Mouse (Mus musculus): Measurements from ENCODE around the gene Ctc1. TPM values are rescaled to one million over a fixed set of nuclear protein-coding genes. Genes with fewer than 3 reads are reported as not detected.

Gene Ctc1
- polyA plus RNA-seq, 1 experiment: 20.0 TPM

- Histone ChIP-seq H3K27me3 (ENCODE audit: control insufficient read depth, insufficient read depth, low read length) (no peaks in the 10 kb centered on the region), H3K36me3 (ENCODE audit: control insufficient read depth, insufficient read depth, low read length) (peaks cover 25% of the 10 kb centered on the region), H3K4me3 (ENCODE audit: low read depth, low read length) (no peak overlapping the region), H3K4me1 (ENCODE audit: control insufficient read depth, insufficient read depth, insufficient read length, low read length) (no peaks in the 10 kb centered on the region; the same call in 1 of the 2 replicates), H3K27ac (ENCODE audit: insufficient read depth, low read depth, low read length) (no peak overlapping the region)
- no peak for TF ChIP-seq CTCF (IDR thresholded peaks at IDR 0.05; ENCODE audit: extremely low read depth, insufficient read length, insufficient replicate concordance, low read depth, low read length)
These were observed 5.0 kb downstream of the Ctc1 start for GRCm38 (mm10) chr11:69020691-69021090.

- no peaks in the 10 kb centered on the region for H3K27me3 ChIP-seq (ENCODE audit: control insufficient read depth, insufficient read depth, low read length)
- no peak for TF ChIP-seq POLR2A (IDR thresholded peaks at IDR 0.05; ENCODE audit: low read depth, low read length)
- TF ChIP-seq CTCF (IDR thresholded peaks at IDR 0.05; ENCODE audit: extremely low read depth, insufficient read length, insufficient replicate concordance, low read depth, low read length): no peak
- H3K4me3 ChIP-seq (ENCODE audit: low read depth, low read length): no peak overlapping the region
- H3K4me1 ChIP-seq (ENCODE audit: control insufficient read depth, insufficient read depth, insufficient read length, low read length): no peaks in the 10 kb centered on the region
- peaks cover 55% of the 10 kb centered on the region for H3K36me3 ChIP-seq (ENCODE audit: control insufficient read depth, insufficient read depth, low read length)
- 89% methylated on average over 3 of the region's 3 CpGs for WGBS
- H3K27ac ChIP-seq (ENCODE audit: insufficient read depth, low read depth, low read length): no peak overlapping the region
These were observed 10.9 kb downstream of the Ctc1 start for GRCm38 (mm10) chr11:69026562-69026961.

GRCm38 (mm10) chr11:69028805-69029204, 13.1 kb downstream of the Ctc1 start:
- TF ChIP-seq CTCF (IDR thresholded peaks at IDR 0.05; ENCODE audit: extremely low read depth, insufficient read length, insufficient replicate concordance, low read depth, low read length): no peak
- no peak for TF ChIP-seq POLR2A (IDR thresholded peaks at IDR 0.05; ENCODE audit: low read depth, low read length)
- no peak overlapping the region for H3K4me3 ChIP-seq (ENCODE audit: low read depth, low read length)
- H3K36me3 ChIP-seq (ENCODE audit: control insufficient read depth, insufficient read depth, low read length): peaks cover 44% of the 10 kb centered on the region
- no peaks in the 10 kb centered on the region for H3K27me3 ChIP-seq (ENCODE audit: control insufficient read depth, insufficient read depth, low read length)
- no peak overlapping the region for H3K27ac ChIP-seq (ENCODE audit: insufficient read depth, low read depth, low read length)
- 76% methylated on average over 2 of the region's 2 CpGs for WGBS
- no peaks in the 10 kb centered on the region for H3K4me1 ChIP-seq (ENCODE audit: control insufficient read depth, insufficient read depth, insufficient read length, low read length)

DNA sequence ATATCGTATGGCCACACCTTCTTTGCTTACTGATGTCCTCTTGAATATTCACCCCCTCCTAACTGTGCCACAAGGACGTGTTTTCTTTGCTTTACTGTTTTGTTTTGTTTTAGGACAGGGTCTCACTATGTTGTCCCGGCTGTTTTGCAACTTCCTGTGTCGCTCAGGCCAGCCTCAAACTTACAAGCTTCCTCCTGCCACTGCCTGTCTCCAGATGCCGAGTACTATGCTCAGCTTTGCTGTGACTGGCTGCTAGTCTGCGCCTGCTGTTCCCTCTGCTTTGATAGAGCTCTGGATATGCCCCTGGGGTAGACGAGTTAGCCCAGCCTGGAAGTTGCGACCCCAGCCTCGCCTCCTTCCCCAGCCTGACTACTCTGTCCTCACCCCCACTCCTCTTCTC, 17.8 kb downstream of the Ctc1 start:
- no peaks in the 10 kb centered on the region for H3K27me3 ChIP-seq (ENCODE audit: control insufficient read depth, insufficient read depth, low read length)

GRCm38 (mm10) chr11:69034585-69034984, 18.9 kb downstream of the Ctc1 start:
- Histone ChIP-seq H3K4me3 (ENCODE audit: low read depth, low read length) (no peak overlapping the region), H3K36me3 (ENCODE audit: control insufficient read depth, insufficient read depth, low read length) (peaks cover 18% of the 10 kb centered on the region; the same call in 1 of the 2 replicates), H3K27me3 (ENCODE audit: control insufficient read depth, insufficient read depth, low read length) (no peaks in the 10 kb centered on the region), H3K4me1 (ENCODE audit: control insufficient read depth, insufficient read depth, insufficient read length, low read length) (peaks cover 9% of the 10 kb centered on the region; the same call in 1 of the 2 replicates), H3K27ac (ENCODE audit: insufficient read depth, low read depth, low read length) (no peak overlapping the region)
- TF ChIP-seq POLR2A (IDR thresholded peaks at IDR 0.05; ENCODE audit: low read depth, low read length) (no peak), CTCF (IDR thresholded peaks at IDR 0.05; ENCODE audit: extremely low read depth, insufficient read length, insufficient replicate concordance, low read depth, low read length) (no peak)
- WGBS: 95% methylated on average over 3 of the region's 3 CpGs

More for the DNA sequence above, 17.8 kb downstream of the Ctc1 start:
- WGBS: 73% methylated on average over 9 of the region's 9 CpGs
- Histone ChIP-seq H3K36me3 (ENCODE audit: control insufficient read depth, insufficient read depth, low read length) (peaks cover 21% of the 10 kb centered on the region; the same call in 1 of the 2 replicates), H3K4me1 (ENCODE audit: control insufficient read depth, insufficient read depth, insufficient read length, low read length) (peaks cover 9% of the 10 kb centered on the region; the same call in 1 of the 2 replicates), H3K4me3 (ENCODE audit: low read depth, low read length) (no peak overlapping the region), H3K27ac (ENCODE audit: insufficient read depth, low read depth, low read length) (no peak overlapping the region)
- no peak for TF ChIP-seq CTCF (IDR thresholded peaks at IDR 0.05; ENCODE audit: extremely low read depth, insufficient read length, insufficient replicate concordance, low read depth, low read length)

GRCm38 (mm10) chr11:69035411-69035810, 19.7 kb downstream of the Ctc1 start:
- 85% methylated on average over 9 of the region's 9 CpGs for WGBS

DNA sequence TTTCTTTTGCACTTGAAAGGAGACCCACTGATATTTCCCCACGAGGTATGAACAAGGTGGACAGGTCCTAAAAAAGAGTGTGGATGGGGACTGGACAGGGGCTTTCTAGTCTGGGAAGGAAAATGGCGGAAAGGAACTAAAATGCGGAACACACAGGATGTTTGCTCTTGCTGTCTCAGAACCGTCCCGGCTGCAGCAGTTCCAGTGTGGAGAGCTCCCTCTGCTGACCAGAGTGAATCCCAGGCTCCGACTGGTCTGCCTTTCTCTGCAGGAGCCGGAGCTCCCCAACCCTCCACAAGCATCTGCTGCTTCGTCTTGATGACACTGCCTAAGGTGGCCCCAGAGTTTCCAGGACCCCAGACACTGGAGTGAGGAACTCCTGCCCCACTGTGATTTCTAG, 20.1 kb downstream of the Ctc1 start:
- Histone ChIP-seq H3K36me3 (ENCODE audit: control insufficient read depth, insufficient read depth, low read length) (peaks cover 12% of the 10 kb centered on the region; the same call in 1 of the 2 replicates), H3K27ac (ENCODE audit: insufficient read depth, low read depth, low read length) (peak overlapping the region; percentile 14; the same call in 1 of the 2 replicates), H3K27me3 (ENCODE audit: control insufficient read depth, insufficient read depth, low read length) (no peaks in the 10 kb centered on the region), H3K4me3 (ENCODE audit: low read depth, low read length) (peak overlapping the region; percentile 41), H3K4me1 (ENCODE audit: control insufficient read depth, insufficient read depth, insufficient read length, low read length) (peaks cover 9% of the 10 kb centered on the region; the same call in 1 of the 2 replicates)
- TF ChIP-seq CTCF (IDR thresholded peaks at IDR 0.05; ENCODE audit: extremely low read depth, insufficient read length, insufficient replicate concordance, low read depth, low read length) (peak; percentile 84), POLR2A (IDR thresholded peaks at IDR 0.05; ENCODE audit: low read depth, low read length) (no peak)
- 3% methylated on average over 8 of the region's 8 CpGs for WGBS

More at GRCm38 (mm10) chr11:69035411-69035810, 19.7 kb downstream of the Ctc1 start:
- H3K36me3 ChIP-seq (ENCODE audit: control insufficient read depth, insufficient read depth, low read length): peaks cover 16% of the 10 kb centered on the region; the same call in 1 of the 2 replicates
- H3K27me3 ChIP-seq (ENCODE audit: control insufficient read depth, insufficient read depth, low read length): no peaks in the 10 kb centered on the region
- H3K27ac ChIP-seq (ENCODE audit: insufficient read depth, low read depth, low read length): peak overlapping the region; percentile 14; the same call in 1 of the 2 replicates
- H3K4me3 ChIP-seq (ENCODE audit: low read depth, low read length): 0 out of 2 replicates have a peak overlapping the region, but pooled peaks have one; percentile 3
- no peak for TF ChIP-seq POLR2A (IDR thresholded peaks at IDR 0.05; ENCODE audit: low read depth, low read length)
- no peak for TF ChIP-seq CTCF (IDR thresholded peaks at IDR 0.05; ENCODE audit: extremely low read depth, insufficient read length, insufficient replicate concordance, low read depth, low read length)
- H3K4me1 ChIP-seq (ENCODE audit: control insufficient read depth, insufficient read depth, insufficient read length, low read length): peaks cover 9% of the 10 kb centered on the region; the same call in 1 of the 2 replicates
